Mouse (Mus musculus) CH12F3 (cell line): ENCODE measurements around the gene Gm21294.
"Not testable (repeated sequence)": the region's sequence is repeated elsewhere in the genome, so short reads cannot be mapped to it uniquely, and the experiment has no call there.

Experiments used
- in situ Hi-C: fragments of 300-500 bp; cut with MboI; formaldehyde crosslinking; loops from 2 replicates; pipeline ENCODE4 v1.14.3; 2020; ENCODE audit warnings: low sequenced_read_pairs

Gm21294 gene

GRCm38 (mm10) chrY:89052506-89052905 is at the start of gene Gm21294:
Gene Gm21294 (plus strand): TSS chrY:89052806.
- in situ Hi-C loops: not testable (repeated sequence)

- in situ Hi-C loops: not testable (repeated sequence)
Measured at GRCm38 (mm10) chrY:89126246-89126645, 73.6 kb downstream of the Gm21294 start.
